Mouse (Mus musculus) heart, embryonic 11.5 days (tissue): ENCODE measurements at regions not wholly inside any gene's neighbourhood (a gene's known extent, or its start where the extent isn't known, plus 50 kb on each side); places are given as distances from the start of the nearest gene placed in this dataset.

ENCODE experiments used
- ATAC-seq: fragments of 200-750 bp; cut with Nextera tagmentation; replicated peaks from 2 replicates; pipeline ENCODE4 v1.8.0; 2017; ENCODE audit warnings: moderate library complexity; ENCODE audit not compliant: insufficient number of reproducible peaks, low FRiP score, low TSS enrichment
- H3K27ac ChIP-seq: fragments of 300-500 bp; sonication (generic); 2 replicates; pipeline ENCODE4 v1.5.1; 2014; ENCODE audit warnings: mild to moderate bottlenecking, low read depth, low read length
- H3K27me3 ChIP-seq: fragments of 300-500 bp; sonication (generic); 2 replicates; pipeline ENCODE4 v1.6.1; 2014; ENCODE audit warnings: mild to moderate bottlenecking, low read length, mixed read lengths; ENCODE audit not compliant: control insufficient read depth, insufficient read depth
- H3K36me3 ChIP-seq: fragments of 300-500 bp; sonication (generic); 2 replicates; pipeline ENCODE4 v1.6.1; 2014; ENCODE audit warnings: mild to moderate bottlenecking, low read length, moderate library complexity, mixed read lengths; ENCODE audit not compliant: control insufficient read depth, insufficient read depth
- H3K4me1 ChIP-seq: fragments of 300-500 bp; sonication (generic); 2 replicates; pipeline ENCODE4 v1.6.1; 2014; ENCODE audit warnings: low read length; ENCODE audit not compliant: control insufficient read depth, insufficient read depth
- H3K4me2 ChIP-seq: fragments of 300-500 bp; sonication (generic); 2 replicates; pipeline ENCODE4 v1.6.1; 2014; ENCODE audit warnings: mild to moderate bottlenecking, moderate library complexity
- H3K4me3 ChIP-seq: fragments of 300-500 bp; sonication (generic); 2 replicates; pipeline ENCODE4 v1.5.1; 2014; ENCODE audit warnings: low read depth, low read length
- H3K9ac ChIP-seq: fragments of 300-500 bp; sonication (generic); 2 replicates; pipeline ENCODE4 v1.6.1; 2014; ENCODE audit warnings: mild to moderate bottlenecking, low read depth, low read length, moderate library complexity
- H3K9me3 ChIP-seq: fragments of 300-500 bp; sonication (generic); replicated peaks from 2 replicates; pipeline ENCODE4 v1.6.1; 2016; ENCODE audit warnings: low read length; ENCODE audit not compliant: control insufficient read depth
- WGBS: fragments of 180-500 bp; shearing (Covaris S2); extraction: QIAGEN DNeasy Blood & Tissue Kit; methylation state at CpG from one replicate; pipeline ENCODE4 v1.1.7; 2014; ENCODE audit not compliant: insufficient replicate concordance; 5-methylcytosine and 5-hydroxymethylcytosine counted together

DNA sequence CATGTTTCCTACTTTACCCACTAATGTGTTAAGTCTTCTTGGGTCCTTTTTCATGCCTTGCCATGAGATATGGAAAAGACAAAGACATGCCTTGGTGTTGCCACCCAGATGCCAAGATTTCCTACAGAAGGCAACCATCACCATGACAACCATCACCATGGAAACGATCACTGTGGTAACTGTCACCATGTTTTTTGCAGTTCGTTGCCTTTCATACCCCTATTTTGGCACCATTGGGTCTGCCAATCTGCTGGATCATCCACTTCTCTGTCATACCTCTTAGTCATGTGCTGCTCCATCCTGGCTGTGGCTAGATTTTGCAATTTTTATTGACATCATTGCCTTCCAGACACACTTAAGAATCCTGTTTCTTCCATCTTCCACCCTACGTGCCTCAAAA, 733.7 kb upstream of the Castor2 start:
- WGBS: 87% methylated on average over 3 of the region's 3 CpGs
- ATAC-seq: no peak

GRCm38 (mm10) chr5:133347516-133347915, 752.0 kb upstream of the Castor2 start:
- H3K4me1 ChIP-seq: no peaks in the 10 kb centered on the region
- no peak overlapping the region for H3K9ac ChIP-seq
- H3K27ac ChIP-seq: no peak overlapping the region
- H3K27me3 ChIP-seq: no peaks in the 10 kb centered on the region
- no peak overlapping the region for H3K4me3 ChIP-seq
- H3K4me2 ChIP-seq: no peak overlapping the region
- H3K9me3 ChIP-seq: no peaks in the 10 kb centered on the region
- ATAC-seq: no peak
- H3K36me3 ChIP-seq: no peaks in the 10 kb centered on the region
- WGBS: 89% methylated on average over 3 of the region's 3 CpGs

More for the DNA sequence above, 733.7 kb upstream of the Castor2 start:
- Histone ChIP-seq H3K4me2 (no peak overlapping the region), H3K27me3 (no peaks in the 10 kb centered on the region), H3K4me3 (no peak overlapping the region), H3K36me3 (no peaks in the 10 kb centered on the region), H3K9me3 (no peaks in the 10 kb centered on the region), H3K4me1 (no peaks in the 10 kb centered on the region), H3K9ac (no peak overlapping the region), H3K27ac (no peak overlapping the region)

GRCm38 (mm10) chr5:133341973-133342372, 757.5 kb upstream of the Castor2 start:
- Histone ChIP-seq H3K9ac (no peak overlapping the region), H3K4me3 (no peak overlapping the region), H3K9me3 (no peaks in the 10 kb centered on the region), H3K4me2 (no peak overlapping the region), H3K27me3 (no peaks in the 10 kb centered on the region), H3K4me1 (no peaks in the 10 kb centered on the region), H3K36me3 (no peaks in the 10 kb centered on the region), H3K27ac (no peak overlapping the region)
- WGBS: 84% methylated on average over 3 of the region's 3 CpGs
- no peak for ATAC-seq

DNA sequence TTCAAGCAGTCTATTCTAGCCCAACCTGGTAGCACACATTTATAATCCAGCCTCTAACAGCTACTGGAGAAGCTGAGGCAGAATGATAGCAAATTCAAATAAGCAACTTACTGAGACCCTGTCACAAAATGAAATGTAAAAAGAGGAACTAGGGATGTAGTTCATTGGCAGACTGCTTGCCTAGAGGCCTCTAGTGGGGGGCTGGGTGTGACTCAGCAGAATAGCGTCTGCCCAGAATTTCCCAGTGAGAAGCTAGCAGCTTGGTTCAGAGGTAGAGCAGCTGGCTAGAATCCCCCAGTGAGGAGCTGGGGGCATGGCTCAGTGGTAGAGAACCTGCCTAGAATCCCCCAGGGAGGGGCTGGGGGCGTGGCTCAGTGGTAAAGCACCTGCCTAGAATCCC, 777.5 kb upstream of the Auts2 start:
- H3K4me3 ChIP-seq: no peak overlapping the region
- no peaks in the 10 kb centered on the region for H3K4me1 ChIP-seq
- WGBS: 70% methylated on average over 2 of the region's 2 CpGs
- H3K27me3 ChIP-seq: no peaks in the 10 kb centered on the region
- H3K9ac ChIP-seq: no peak overlapping the region
- H3K9me3 ChIP-seq: no peaks in the 10 kb centered on the region
- no peak overlapping the region for H3K4me2 ChIP-seq
- no peaks in the 10 kb centered on the region for H3K36me3 ChIP-seq
- ATAC-seq: no peak
- H3K27ac ChIP-seq: no peak overlapping the region

- no peak overlapping the region for H3K4me3 ChIP-seq
- no peak overlapping the region for H3K4me2 ChIP-seq
- no peak overlapping the region for H3K9ac ChIP-seq
- no peak for ATAC-seq
- no peaks in the 10 kb centered on the region for H3K36me3 ChIP-seq
- H3K4me1 ChIP-seq: no peaks in the 10 kb centered on the region
- H3K27me3 ChIP-seq: no peaks in the 10 kb centered on the region
- 90% methylated on average over 1 of the region's 1 CpGs for WGBS
- no peaks in the 10 kb centered on the region for H3K9me3 ChIP-seq
- no peak overlapping the region for H3K27ac ChIP-seq
These were observed 777.1 kb upstream of the Auts2 start for GRCm38 (mm10) chr5:133320206-133320605.

GRCm38 (mm10) chr5:133314031-133314430, 770.9 kb upstream of the Auts2 start:
- H3K9ac ChIP-seq: no peak overlapping the region
- no peak overlapping the region for H3K4me3 ChIP-seq
- no peaks in the 10 kb centered on the region for H3K36me3 ChIP-seq
- no peaks in the 10 kb centered on the region for H3K9me3 ChIP-seq
- no peaks in the 10 kb centered on the region for H3K27me3 ChIP-seq
- H3K4me2 ChIP-seq: no peak overlapping the region
- 66% methylated on average over 7 of the region's 7 CpGs for WGBS
- no peak overlapping the region for H3K27ac ChIP-seq
- H3K4me1 ChIP-seq: no peaks in the 10 kb centered on the region
- no peak for ATAC-seq

- Histone ChIP-seq H3K36me3 (no peaks in the 10 kb centered on the region), H3K27me3 (no peaks in the 10 kb centered on the region), H3K4me1 (no peaks in the 10 kb centered on the region), H3K9ac (no peak overlapping the region), H3K4me3 (no peak overlapping the region), H3K27ac (no peak overlapping the region), H3K4me2 (no peak overlapping the region), H3K9me3 (no peaks in the 10 kb centered on the region)
- 61% methylated on average over 6 of the region's 6 CpGs for WGBS
- no peak for ATAC-seq
These were observed 768.1 kb upstream of the Auts2 start for GRCm38 (mm10) chr5:133310979-133311890.

GRCm38 (mm10) chr5:133267887-133268286, 724.7 kb upstream of the Auts2 start:
- Histone ChIP-seq H3K4me3 (no peak overlapping the region), H3K27ac (no peak overlapping the region), H3K36me3 (no peaks in the 10 kb centered on the region), H3K27me3 (0 out of 2 replicates have a peak, but pooled peaks cover 3% of the 10 kb centered on the region), H3K9me3 (no peaks in the 10 kb centered on the region), H3K4me1 (no peaks in the 10 kb centered on the region), H3K9ac (no peak overlapping the region), H3K4me2 (no peak overlapping the region)
- ATAC-seq: no peak
- WGBS: 47% methylated on average over 7 of the region's 7 CpGs

DNA sequence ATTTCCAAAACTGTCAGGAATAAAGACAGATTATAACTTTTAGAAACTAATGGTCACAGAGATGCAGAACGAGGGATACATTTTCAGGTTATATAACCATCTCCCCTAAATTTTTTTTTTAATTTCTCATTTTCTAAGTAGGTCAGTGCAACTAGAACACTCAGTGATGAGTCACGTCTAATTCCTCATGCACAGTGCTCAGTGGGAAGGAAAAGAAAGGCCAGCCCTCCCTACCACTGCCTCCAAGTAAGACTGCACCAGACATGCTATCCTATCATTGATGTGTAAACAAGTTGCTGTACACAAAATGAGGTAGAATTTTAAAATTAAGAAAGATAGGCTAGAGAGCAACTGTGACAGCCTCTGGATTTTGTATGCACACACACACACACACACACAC, 724.2 kb upstream of the Auts2 start:
- Histone ChIP-seq H3K27me3 (0 out of 2 replicates have a peak, but pooled peaks cover 3% of the 10 kb centered on the region), H3K36me3 (no peaks in the 10 kb centered on the region), H3K9me3 (no peaks in the 10 kb centered on the region), H3K4me1 (no peaks in the 10 kb centered on the region), H3K9ac (no peak overlapping the region), H3K4me3 (no peak overlapping the region), H3K27ac (no peak overlapping the region), H3K4me2 (no peak overlapping the region)
- WGBS: 77% methylated on average over 2 of the region's 2 CpGs
- ATAC-seq: no peak
